Mouse (Mus musculus) cortical plate, adult 2 months (tissue): Measurements from ENCODE around the gene Wbp2nl. TPM values are rescaled to one million over a fixed set of nuclear protein-coding genes. Genes with fewer than 3 reads are reported as not detected.

Experiments
- H3K27ac ChIP-seq: fragments of 200-500 bp; 2 replicates; pipeline ENCODE4 v1.5.1; 2012; ENCODE audit warnings: low read length, control low read depth, inconsistent platforms; ENCODE audit not compliant: insufficient read depth
- H3K4me1 ChIP-seq: fragments of 200-500 bp; 2 replicates; pipeline ENCODE4 v1.6.1; 2011; ENCODE audit warnings: low read length; ENCODE audit not compliant: control insufficient read depth, insufficient read depth
- H3K4me3 ChIP-seq: fragments of 200-500 bp; 2 replicates; pipeline ENCODE4 v1.5.1; 2011; ENCODE audit warnings: mild to moderate bottlenecking, low read length, control low read depth; ENCODE audit not compliant: insufficient read depth
- CTCF ChIP-seq: fragments of 200-500 bp; IDR thresholded peaks from 2 replicates; pipeline ENCODE4 v1.5.1; 2011; ENCODE audit warnings: mild to moderate bottlenecking, control low read depth, low read length; ENCODE audit not compliant: insufficient read depth; ENCODE audit errors: extremely low read depth
- POLR2A ChIP-seq: fragments of 200-500 bp; IDR thresholded peaks from 2 replicates; pipeline ENCODE4 v1.6.1; 2011; ENCODE audit warnings: mild to moderate bottlenecking, low read length, control low read depth; ENCODE audit not compliant: insufficient read depth; ENCODE audit errors: extremely low read depth
- polyA plus RNA-seq: library from polyadenylated mRNA; depleted of rRNA; stranded (reverse); fragments of >200 nt; gene quantifications from 2 replicates; pipeline ENCODE4 v1.2.3, GENCODE M21; 2012

Gene Wbp2nl
- polyA plus RNA-seq, 1 experiment, result not detected

DNA sequence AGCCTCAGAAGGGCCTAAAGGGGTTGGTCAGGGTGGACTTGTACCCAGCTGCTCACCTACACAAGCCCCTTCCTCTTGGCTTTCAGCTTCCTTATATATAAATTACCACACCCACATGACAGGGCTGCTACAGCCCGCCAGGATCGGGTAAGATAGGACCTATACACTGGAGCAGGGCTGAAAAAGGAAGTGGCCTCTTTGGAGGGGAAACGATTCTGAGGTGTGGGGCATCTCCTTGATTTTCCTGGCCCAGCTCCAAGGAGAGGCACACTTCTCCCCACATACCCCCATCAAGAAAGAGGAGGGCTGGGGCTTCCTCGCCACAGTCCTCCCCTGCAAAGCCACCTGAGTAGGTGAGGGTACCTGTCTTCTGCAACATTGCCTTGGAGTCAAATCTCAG lies 39.1 kb downstream of the Wbp2nl start:
- Histone ChIP-seq H3K27ac (no peak overlapping the region), H3K4me1 (peaks cover 3% of the 10 kb centered on the region; the same call in 1 of the 2 replicates), H3K4me3 (peak overlapping the region; percentile 68)
- no peak for TF ChIP-seq CTCF
- TF ChIP-seq POLR2A, result no peak

DNA sequence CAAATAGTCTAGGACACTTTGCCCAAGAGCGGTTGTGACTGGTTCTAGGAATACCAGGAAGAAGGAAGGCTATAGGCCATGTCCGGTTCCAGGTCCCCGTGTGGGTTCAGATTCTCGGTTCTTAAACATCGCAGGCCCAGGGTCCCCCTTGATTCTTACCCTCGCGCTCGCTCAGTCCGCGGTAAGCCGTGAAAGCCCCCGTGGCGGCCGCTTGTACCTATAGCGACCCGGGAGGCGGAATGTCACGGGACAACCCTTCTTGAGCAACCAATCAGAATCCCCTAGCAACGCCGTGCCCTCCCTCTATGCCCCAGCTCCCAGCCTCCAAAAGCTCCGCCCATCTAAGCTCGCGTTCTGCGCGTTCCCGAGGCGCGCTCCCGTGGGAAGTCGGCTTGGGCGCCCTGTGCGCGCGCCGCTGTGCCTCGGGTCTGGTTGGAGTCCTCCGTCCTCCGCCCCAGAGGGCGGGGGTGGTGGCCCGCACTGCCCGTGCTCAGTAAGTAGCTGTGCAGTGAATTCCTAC lies 39.9 kb downstream of the Wbp2nl start, which contains the start of the genes Naga, Pheta2 and Smdt1:
Naga (minus strand) TSS at position 333 of the 520 bp plus-strand sequence.
Pheta2 (plus strand) TSS at position 350 of the 520 bp plus-strand sequence.
Smdt1 (plus strand) TSS at position 367 of the 520 bp plus-strand sequence.
- peaks cover 3% of the 10 kb centered on the region; the same call in 1 of the 2 replicates for H3K4me1 ChIP-seq
- H3K4me3 ChIP-seq, result peak within 1 kb of the TSS; percentile 68
- H3K27ac ChIP-seq, result no peak within 1 kb of the TSS
- TF ChIP-seq POLR2A, result peak; percentile 33; the same call in 1 of the 2 replicates
- TF ChIP-seq CTCF, result no peak

DNA sequence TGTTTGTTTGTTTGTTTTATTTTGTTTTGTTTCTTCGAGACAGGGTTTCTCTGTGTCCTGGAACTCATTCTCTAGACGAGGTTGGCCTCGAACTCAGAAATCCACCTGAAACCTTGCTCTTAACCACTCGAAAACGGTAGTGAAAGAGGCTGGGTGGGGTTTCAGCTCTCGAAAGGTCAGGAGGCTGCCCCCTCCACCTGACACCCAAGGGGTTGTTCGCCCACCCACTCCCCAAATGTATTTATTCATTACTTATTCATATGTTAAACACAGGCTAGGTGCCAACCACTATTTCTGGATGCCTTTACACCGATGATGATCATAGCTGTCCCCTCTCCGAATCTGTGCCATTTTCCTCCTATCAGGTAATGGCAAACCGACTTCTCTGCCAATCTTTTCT lies 40.4 kb downstream of the Wbp2nl start:
- Histone ChIP-seq H3K4me3 (peak overlapping the region; percentile 68), H3K4me1 (peaks cover 3% of the 10 kb centered on the region; the same call in 1 of the 2 replicates), H3K27ac (no peak overlapping the region)
- TF ChIP-seq CTCF (no peak), POLR2A (no peak)

DNA sequence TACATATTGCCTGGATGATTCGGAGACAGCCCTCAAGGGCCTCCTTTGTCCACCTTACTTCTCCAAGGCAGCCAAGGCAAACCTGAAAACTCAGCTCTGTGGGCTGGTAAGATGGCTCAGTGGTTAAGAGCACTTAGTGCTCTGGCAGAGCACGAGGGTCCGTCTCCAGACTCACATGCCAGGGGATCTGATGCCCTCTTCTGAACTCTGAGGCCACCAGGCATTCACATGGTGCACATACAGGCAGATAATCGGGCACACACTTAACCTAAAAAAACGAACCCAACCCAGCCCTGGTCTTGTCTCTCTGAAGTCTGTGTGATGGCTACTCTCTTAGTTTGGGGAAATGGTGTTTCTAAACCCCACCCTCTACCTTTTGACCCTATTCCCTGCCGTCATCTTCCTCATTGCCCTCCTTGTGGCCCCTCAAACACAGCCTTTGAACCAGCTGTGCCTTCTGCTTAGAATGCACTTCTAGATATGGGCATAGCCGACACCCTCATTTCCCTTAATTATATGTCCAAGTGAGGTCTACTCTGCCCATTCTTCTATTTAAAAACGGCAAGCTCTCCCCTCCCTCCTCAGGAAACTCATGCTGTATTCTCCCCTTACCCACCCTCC lies 41.0 kb downstream of the Wbp2nl start:
- Histone ChIP-seq H3K4me3 (no peak overlapping the region), H3K4me1 (peaks cover 3% of the 10 kb centered on the region; the same call in 1 of the 2 replicates)
- no peak for TF ChIP-seq CTCF
- no peak for TF ChIP-seq POLR2A

DNA sequence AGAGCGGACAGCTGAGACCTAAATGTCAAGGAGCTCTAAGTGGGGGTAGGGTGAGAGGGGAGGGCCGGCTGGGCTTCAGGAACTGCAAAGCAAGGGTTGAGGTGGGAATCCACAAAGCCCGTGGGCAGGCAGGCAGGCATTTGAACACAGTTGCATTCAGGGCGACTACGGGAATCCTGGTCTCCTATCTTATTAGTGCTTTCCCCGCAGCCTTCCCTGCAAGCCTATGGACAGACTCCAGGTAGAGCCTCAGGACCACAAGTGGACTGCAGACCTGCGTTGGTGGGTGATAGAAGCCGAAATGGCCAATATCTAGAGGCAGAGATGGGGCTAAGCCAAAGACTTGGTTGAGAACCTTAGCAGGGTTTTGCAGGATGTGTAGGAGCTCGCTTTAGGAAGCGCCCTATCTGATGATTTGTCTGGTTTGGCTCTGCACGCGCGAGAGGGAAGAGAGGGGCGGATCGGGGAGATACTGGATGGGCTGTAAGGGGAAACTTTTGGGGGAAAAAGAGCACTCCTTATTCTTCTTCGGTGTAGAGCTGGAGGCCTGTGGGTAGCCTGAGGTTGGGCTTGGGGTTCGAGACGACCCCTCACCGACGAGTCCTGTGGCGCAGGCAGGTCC lies 41.8 kb downstream of the Wbp2nl start:
- H3K4me1 ChIP-seq, result peaks cover 3% of the 10 kb centered on the region; the same call in 1 of the 2 replicates
- TF ChIP-seq POLR2A (no peak), CTCF (no peak)
- H3K27ac ChIP-seq, result no peak overlapping the region
- no peak overlapping the region for H3K4me3 ChIP-seq

More for the DNA sequence above, 41.0 kb downstream of the Wbp2nl start:
- no peak overlapping the region for H3K27ac ChIP-seq

DNA sequence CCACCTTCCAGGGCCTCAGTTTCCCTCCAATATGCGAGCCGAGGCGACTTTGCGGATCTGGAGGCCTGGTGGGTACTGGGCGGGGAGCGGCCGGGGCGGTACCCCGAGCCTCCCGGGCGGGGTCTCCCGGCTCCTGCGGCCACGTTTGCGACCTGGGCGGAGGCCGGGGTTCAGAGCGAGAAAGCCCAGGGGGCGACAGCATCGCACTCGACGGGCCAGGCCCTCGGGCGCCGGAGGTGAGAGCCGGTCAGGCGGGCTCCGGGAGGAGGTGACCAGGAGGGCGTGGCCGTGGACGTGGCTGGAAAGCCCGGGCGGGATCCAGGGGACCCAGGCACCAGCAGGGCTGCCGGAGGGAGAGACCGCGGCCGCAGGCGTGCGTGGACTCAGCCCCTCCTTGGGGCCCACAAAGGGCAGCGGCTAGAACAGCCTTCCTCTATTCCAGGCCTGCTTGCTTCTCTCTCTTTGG lies 42.3 kb downstream of the Wbp2nl start:
- no peak overlapping the region for H3K4me3 ChIP-seq
- TF ChIP-seq CTCF (no peak), POLR2A (no peak)
- H3K27ac ChIP-seq, result no peak overlapping the region
- H3K4me1 ChIP-seq, result peaks cover 3% of the 10 kb centered on the region; the same call in 1 of the 2 replicates

DNA sequence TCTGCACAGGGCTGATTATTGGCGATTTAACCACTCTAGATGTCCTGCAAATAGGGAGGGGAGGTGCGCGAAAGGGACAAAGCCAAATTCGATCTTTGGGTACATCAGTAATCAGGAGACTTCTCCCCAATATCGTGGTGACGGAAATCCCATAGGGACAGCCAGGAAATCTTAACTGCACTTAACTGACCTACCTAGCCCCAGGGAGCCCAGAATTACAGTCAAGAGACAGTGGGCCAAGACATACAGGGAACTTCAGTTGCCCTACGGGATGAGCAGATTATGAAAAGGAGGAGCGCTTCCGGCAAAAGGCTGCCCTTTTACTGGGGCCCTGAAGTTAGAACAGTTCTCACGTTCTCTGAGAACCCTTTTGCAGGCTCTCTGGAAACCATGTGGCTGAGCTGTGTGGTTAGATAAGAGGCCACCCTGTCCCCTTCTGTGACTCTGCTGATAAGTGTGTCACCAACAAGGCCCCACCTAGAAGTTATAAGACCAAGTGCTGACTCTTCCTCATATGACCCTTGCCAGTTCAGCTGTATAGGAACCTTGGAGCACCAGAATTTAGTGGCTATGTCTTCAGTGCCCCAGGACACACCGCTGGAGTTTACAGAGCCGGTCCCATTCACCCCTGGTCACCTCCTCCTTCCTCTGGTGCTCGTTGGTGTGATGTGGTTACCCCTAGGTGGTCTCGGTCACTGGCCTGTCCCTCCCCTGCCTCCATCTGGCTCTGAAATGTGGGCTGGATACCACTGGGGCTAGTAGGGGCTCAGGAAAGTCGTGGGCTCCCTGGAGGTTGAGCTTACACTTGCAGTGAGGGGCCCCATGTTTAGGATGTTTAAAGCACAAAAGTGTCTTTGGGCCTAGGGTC lies 43.2 kb downstream of the Wbp2nl start:
- Histone ChIP-seq H3K27ac (no peak overlapping the region), H3K4me3 (no peak overlapping the region), H3K4me1 (peaks cover 3% of the 10 kb centered on the region; the same call in 1 of the 2 replicates)
- no peak for TF ChIP-seq POLR2A
- no peak for TF ChIP-seq CTCF

DNA sequence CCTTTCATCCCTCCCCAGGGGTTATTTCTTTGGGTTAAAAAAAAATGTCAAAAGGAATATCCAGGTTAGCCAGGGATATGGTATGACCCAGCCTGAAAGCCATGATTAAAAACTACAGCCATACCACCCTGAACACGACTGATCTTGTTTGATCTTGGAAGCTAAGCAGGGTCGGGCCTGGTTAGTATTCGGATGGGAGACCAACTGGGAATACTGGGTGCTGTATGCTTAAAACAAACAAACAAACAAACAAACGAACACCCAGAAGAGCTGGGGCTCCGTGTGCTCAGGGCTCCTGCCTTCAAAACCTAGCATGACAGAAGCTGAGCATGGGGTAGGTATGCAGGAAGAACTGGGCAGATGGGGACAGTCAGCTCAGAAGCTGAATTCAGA lies 43.8 kb downstream of the Wbp2nl start:
- Histone ChIP-seq H3K4me1 (peaks cover 5% of the 10 kb centered on the region), H3K27ac (no peak overlapping the region), H3K4me3 (no peak overlapping the region)
- TF ChIP-seq POLR2A (no peak), CTCF (no peak)
